Mouse (Mus musculus): ENCODE results near the gene Dlg1.
A peak's percentile ranks its signal among the peaks of the same experiment; 100 is the strongest.
"Not testable (repeated sequence)": the region's sequence is repeated elsewhere in the genome, so short reads cannot be mapped to it uniquely, and the experiment has no call there.

Dlg1 gene

DNA sequence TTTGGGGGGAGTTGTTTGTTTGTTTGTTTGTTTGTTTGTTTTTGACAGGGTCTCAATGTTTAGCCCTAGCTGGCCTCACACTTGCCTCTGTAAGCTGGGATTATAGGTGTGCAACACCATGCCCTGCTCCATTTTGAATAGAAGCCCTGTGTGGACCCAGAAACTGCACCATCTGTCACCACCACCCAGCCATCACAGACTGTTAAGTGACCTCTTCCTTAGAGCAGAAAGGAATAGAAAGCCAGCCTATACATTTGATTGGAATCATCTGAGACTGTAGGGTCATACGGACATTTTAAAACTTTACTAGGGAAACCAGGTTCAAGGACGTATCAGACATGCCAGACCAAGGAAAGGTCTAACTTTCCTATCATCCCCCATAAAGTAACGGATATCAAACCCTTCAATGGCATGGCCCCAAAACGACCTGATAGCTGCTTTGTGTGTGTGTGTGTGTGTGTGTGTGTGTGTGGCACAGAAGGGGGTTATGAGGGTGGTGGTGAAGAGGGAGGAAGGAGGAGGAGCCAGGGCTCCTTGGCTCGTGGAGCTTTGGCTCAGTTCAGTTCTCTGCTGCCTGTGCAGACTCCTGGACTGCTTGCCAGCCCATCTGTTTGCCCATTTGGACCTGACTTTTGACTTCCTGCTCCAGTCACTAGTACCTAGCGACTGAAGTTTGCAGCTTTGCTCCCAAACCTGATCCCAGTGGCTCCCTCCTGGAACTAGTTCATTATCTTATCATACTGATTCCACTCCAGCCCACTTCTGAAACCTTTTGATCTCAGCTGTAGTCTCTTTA is 4.5 kb upstream of the Dlg1 start:
- DNase-seq, result peak; percentile 24

DNA sequence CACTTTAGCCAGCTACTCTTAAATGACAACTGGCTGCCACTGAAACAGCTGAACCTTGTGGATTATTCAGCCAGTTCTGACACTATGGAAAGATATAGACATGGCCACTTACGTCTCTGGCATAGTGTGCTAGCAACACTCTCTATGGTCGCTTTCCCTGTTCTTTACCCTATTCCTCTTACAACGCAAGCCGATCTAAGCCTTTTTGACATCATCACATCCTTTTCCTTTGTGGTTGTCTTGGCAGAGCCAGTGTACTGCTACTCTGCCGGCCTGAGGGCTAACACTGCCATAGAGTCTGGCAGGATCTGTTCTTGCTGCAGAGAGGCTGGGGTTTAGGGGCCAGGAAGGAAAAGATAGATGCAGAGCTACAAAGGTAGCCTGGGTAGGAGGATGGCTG is 3.8 kb upstream of the Dlg1 start:
- no peak for DNase-seq

DNA sequence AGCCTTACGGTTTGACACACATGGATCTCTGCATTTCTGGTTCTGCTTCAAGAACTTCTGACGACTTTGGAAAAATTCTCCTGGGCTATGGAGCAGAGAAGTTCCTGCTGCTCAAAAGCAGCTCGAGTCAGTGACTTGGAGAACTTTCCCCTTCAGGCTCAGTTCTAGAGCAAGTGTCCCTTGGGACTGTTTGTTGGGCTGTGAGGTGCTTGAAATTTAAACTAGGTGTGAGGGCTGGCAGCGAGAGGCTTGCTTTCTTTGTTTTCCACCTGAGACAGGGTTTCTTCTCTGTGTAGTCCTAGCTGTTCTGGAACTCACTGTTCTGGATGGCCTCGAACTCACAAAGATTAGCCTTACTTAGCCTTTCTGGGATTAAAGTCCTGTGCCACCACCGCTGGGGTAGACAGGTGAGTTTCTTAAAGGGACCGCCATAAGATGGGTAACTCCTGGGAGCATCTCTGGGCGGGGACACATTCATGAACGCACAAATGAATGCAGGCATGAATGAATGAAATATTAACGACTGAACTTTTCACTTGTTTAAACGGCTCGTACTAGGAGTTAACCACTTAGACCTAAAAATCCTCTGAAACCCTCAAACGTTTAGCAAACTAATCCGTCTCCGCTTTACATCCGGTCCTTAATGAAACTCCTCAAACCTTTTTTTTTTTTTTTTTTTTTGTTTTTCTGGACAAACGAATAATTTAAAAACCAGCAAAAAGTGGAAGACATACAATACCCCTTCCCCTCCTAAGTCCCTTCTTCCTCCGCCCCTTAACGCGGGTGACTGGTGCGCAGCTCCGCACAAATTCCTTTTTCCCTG is 476 bp upstream of the Dlg1 start:
- no peak for DNase-seq

DNA sequence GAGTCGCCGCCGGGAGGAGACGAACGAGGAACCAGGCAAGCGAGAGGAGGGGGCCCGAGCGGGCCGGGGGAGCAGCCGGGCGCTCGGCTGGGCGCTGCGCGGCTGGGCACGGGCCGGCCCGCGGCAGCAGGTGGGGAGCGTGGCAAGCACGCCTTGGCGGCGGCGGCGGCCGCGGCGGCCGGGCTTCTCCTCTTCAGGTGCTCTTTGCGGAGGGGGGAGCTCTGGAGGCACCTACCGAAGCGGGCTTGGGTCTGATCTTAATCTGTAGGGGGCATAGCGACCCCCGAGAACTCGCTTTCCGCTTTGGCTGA is 999 bp downstream of the Dlg1 start:
- no peak for DNase-seq

DNA sequence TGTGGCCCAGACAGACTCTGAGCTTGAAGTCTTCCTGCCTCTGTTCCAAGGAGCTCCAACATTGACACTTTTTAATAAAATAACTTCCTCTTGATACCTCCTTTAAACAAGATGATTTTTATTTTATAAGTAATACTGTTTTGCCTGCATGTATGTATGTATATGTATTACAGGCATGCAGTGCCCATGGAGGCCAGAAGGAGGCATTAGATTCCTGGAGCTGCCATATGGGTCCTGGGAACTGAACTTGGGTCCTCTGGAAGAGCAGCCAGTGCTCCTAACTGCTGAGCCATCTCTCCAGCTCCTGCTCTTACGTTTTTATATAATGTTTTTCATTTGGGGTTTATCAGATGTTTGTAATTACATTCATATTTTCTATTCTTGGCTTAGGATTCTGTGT is 9.0 kb downstream of the Dlg1 start:
- DNase-seq, result no peak

DNA sequence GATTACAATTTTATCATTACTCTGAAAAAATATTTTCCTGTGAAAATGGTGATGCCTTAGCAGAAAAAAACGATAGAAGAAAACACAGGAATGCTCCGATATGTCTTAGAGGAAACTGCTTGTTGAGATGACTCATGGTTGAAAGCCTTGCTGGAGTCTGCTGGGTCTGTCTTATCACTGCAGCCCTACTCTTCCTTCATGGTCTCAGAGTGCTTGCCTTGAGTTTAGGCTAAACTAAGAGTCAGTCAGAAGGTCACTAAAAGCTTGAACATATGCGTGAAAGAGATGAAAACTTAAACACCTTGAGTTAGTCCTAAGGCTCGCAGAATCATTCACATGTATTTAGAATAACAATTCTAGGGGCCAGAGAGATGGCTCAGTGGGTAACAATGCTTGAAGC is 14.2 kb downstream of the Dlg1 start:
- DNase-seq, result no peak

DNA sequence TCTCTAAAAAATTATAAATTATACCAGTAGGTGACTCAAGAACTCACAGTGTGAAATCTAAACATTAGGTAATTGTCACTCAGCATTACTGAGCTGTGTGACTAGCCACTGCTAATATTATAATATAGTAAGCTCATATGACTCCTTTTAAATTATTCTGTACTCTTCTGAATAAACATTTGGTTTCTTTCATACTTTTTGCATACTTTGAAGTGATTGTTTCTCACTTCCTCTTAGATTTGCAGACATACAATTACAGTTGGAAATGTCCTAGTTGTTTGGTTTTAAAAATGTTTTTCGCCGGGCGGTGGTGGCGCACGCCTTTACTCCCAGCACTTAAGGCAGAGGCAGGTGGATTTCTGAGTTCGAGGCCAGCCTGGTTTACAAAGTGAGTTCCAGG is 19.0 kb downstream of the Dlg1 start:
- no peak for DNase-seq

DNA sequence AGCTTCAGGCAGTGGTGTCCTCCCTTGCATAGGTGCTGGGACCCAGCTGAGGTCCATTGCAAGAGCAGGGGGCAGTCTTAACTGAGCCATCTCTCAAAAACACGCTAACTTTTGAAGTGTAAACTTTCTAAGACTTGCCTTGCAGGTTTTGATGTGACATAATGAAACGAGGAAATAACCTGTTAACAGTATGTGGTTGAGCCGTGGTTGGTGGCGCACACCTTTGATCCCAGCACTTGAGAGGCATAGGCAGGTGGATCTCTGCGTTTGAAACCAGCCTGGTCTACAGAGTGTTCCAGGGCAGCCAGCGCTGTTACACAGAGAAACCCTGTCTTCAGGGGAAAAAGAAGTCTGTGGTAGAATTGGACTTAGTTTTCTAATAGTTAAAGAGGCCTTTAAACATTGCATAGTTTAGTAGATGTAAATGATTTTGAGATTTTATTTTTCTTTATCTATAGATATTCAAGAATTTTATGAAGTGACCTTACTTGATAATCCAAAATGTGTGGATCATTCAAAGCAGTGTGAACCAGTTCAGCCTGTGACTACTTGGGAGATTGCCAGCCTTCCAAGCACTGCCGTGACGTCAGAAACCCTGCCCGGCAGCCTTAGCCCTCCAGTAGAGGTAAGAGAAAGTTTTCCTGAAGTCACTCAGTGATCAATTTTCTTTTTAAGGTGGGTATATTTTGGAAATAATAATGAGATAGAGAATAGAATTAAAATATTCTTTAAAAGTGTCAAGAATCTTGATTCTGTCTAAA is 20.6 kb downstream of the Dlg1 start:
- peak; percentile 53 for DNase-seq

DNA sequence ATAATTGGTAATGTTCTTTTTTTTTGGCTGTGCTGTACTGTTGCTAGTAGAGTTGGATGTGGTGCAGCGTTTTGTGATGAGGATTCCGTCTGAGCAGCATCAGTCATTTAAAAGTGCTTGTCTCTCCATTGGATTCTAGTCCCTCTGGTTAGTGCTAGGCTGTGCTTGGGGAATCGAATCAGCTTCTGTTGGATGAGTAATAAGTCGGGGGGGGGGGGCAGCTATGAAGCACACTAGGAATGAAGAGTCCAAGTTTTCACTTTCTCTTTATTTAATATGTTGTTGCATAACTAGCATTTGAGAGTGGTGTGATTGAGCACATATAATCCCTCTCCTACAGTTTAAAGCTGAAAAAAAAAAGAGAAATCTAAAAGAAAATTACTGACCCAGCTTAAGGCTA is 21.5 kb downstream of the Dlg1 start:
- no peak for DNase-seq

DNA sequence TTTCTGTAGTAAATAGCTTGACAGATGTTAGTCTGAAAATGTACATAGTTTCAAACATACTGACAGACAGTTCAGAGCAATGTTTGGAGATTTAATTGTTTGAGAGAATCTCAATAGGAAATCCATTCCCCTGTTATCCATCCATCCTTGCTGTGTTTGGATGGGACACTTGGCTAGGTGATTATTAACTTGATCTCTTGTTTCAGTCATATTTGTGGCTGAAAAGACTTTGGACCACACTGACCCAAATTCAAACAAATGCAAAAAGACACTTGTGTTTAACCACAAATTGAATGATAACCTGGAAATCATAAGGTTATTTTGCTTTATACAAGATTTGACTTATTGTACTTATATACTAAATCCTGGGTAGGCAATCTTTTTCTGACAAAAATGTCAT is 24.5 kb downstream of the Dlg1 start:
- no peak for DNase-seq

DNA sequence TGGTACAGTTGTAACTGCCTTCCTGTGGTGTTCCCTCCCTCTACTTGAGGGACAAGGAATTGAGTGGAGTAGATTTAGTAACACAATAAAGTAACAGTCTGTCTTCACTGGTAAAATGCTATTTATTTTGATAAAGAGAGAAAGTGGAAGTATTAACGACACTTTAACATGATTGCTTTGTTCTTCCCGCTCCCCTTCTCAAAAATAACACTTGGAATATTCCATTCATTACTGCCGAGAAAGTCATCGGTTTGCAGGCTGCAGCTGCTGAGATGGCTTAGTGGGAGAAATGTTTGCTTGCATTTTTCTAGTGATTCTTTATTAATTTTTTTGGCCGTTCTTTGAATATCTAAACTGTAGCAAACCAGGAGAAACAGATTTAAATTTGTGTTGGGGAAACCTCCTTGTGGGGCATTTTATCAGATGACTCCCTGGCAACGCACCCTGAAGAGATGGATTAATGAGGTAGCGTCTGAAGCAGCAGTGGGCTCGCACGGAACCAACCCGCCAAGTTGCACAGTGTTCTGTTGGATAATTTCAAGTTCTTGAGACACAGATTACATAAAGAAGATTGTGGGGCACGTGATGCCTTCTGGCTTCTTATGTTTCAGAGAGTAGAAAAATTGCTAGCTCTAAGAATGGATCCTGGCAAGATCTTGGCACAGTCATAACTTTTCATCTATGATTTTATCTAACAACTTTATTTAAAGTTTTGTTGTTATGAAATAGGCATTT is 32.2 kb downstream of the Dlg1 start:
- DNase-seq, result no peak

DNA sequence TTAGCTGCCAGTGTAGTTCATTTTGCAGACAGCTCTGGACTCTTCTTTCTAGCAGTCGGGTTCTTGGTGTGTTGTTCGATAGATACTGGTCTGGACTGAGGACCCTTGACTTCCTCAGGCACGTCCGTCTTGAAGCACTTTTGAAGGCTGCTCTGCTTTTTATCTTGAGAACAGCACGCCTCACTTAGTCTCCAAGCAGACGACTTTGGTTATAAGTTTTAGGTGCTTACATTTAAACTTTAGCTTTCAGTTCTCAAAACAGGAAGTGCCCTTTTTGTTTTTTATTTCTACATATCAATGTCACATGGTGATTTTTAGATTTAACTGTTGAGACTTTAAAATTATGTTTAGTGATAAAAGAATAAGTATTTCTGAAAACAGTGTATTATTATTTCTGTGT is 33.1 kb downstream of the Dlg1 start:
- no peak for DNase-seq

DNA sequence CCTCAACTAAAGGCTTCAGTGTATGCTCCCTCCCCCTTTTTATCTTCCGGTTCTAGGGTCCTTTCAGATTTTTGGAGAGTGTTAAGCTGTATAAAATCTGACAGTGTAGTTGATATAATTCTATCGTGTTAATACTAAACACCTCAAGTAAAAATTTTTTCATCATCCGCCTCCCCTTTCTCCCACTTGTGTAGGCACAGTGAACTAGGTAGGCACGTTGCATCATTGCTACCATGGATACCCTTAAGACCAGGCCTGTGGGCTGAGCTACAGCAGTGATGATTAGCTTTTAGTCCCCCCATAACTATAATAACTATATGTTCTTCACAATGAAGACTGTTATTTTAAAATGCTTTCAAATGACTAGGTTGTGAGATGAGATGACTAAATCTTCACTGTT is 34.1 kb downstream of the Dlg1 start:
- DNase-seq, result no peak

DNA sequence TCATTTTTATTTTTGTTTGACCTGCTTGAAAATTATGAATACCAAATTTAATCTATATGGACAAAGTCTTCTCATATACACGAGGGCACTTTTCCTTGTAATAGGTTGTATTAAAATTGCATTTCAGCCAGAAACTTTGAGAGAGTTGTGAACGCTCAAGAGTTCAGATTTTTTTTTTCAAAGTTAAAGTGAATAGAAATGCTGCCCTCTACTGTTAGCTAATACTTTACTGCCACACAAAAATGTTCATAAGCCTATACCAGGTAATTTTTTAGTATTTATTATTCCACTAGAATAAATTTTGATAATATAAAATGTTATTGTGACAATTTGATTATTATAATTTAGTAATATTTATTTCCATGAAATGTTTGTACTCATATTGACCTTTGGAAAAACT is 42.0 kb downstream of the Dlg1 start:
- no peak for DNase-seq

DNA sequence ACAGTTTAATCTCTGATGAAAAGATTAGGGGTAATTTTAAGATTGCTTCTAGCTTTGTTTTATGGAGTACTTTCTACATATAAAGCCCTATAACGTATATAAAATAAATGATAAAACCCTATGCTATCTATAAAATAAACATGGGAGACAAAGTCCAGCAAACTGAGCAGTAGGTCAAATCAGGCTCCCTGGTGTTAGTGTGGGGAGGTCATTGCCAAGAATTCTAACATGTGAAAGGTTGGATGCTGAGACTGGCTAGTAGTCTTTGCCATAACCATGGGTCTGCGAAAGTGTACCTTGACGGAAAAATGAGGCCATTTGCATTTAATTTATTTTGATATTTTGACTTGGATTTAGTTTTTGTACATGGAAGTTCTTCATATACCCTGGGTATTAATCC is 42.7 kb downstream of the Dlg1 start:
- DNase-seq, result no peak

DNA sequence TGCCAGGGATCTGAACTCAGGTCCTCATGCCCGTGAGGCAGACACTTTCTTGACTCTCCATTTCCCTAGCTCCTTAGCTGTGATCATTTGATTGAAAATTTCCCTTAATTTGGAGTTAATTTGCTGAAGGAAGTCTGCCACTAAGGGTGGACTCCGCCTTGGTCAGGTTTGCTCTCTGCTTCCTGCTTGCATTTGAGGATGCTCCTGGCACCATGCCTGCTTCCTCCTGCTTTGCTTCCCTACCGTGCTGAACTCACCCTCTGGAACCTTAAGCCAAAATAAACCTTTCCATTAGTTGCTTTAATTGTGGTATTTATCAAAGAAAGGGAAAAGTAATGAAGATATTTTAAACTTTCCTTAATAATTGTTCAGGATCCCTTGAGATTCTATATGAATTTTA is 44.1 kb downstream of the Dlg1 start:
- DNase-seq, result no peak

DNA sequence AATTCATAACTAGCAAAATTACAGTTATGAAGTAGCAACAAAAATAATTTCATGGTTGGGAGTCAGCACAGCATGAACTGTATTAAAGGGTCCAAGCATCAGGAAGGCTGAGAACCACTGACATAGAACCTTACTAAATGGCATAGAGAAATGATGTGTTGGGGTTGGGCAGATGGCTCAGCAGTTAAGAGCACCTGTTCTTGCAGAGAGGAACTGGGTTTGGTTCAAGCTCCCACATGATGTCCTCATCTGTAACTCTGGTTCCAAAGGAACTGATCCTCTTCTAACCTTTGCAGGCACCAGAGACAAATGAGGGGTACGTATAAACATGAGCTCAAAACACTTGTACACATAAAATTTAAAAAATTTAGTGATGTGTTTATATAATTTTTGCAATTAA is 59.7 kb downstream of the Dlg1 start:
- DNase-seq, result no peak

DNA sequence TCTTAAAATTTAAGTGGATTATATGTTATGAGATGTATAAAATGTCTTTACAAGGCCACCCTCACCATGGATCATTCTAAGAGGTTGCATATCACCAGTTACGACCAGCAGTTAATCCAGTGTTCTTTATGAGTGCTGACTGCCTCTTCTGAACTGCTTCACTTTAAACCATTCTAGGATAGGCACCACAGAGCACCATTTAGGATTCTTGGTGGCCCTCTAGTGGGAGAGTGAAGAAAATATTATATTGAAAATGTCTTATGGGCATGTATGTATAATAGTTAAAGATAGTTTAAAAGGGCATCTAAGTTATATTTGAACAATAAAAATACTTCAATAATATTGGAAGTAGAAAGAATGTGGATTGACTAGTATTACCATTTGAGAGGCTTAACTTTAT is 60.9 kb downstream of the Dlg1 start:
- no peak for DNase-seq

DNA sequence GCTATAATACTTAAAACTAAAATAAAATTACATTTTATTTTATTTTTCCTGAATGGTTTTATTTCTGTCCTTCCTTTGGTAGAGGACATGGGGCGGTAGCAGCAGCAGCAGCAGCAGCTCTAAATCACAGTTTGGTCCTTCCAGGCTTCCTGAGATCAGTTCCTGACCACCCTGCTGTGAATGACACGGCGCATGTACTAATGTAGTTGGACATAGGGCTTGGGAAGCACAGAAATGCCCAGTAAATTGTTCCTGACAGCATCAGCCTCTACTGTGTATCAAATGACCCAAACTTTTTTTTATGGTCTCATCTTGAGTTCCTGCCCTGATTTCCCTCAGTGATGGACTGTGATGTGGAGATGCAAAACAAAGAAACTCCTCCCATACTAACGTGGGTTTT is 61.6 kb downstream of the Dlg1 start:
- no peak for DNase-seq

DNA sequence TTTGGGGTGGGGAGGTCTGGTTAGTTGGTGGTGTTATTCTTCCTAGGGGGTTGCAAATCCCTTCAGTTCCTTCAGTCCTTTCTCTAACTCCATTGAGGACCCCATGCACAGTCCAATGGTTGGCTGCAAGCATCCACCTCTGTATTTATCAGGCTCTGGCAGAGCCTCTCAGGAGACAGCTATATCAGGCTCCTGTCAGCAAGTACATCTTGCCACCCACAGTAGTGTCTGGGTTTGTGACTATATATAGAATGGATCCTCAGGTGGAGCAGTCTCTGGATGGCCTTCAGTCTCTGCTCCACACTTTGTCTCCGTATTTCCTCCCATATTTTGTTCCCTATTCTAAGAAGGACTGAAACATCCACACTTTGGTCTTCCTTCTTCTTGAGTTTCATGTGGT is 67.7 kb downstream of the Dlg1 start:
- not testable (repeated sequence) for DNase-seq

DNA sequence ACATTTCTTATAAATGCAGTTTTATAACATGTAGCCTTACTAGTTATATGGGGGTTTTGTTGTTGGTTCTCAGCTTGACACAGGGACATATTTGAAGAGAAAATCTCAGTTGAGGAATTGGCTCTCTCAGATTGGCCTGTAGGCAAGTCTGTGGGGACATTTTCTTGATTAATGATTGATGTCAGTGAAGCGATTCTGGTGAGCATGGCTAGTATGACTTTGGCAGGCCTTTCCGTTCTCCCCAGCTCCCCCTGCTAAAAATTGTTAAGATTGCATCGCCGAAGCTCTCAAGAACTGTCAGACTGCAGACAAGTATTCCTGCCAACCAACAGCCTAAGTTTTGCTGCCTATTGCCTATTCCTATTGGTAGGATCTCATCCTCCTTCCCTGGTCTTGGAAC is 73.8 kb downstream of the Dlg1 start:
- DNase-seq, result no peak

DNA sequence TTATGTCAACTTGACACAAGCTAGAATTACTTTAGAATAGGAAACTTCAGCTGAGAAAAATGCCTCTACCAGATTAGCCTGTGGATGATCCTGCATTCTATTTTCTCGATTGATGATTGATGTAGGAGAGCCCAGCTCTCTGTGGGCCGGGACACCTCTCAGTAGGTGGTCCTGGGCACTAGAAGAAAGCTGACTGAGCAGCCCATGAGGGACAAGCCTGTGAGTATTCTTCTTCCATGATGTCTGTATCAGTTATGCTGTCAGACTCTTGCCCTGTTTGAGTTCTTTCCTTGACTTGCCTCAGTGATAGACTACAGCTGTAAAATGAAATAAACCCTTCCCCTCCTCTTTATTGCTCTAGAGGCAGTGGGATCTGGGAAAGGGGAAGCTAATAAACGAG is 74.5 kb downstream of the Dlg1 start:
- DNase-seq, result no peak

DNA sequence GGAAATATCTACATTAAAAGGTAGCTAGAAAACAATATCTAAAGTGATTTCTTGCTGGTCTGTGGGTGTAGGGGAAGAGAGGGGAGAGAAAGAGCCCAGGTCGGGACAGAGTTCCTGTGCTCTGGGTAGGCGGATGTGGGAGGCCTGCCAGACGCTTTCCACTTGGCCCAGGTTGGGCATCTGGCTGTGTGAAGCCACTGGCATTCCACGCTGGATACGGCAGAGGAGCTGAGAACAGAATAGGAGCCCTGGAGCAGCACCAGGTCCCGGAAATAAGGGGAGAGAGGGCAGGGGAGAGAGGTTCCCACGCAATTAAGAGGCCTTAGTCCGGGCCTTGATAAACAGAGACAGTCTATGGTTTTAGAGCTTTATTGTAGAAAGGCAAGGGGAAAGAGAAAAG is 77.0 kb downstream of the Dlg1 start:
- DNase-seq, result peak; percentile 57

Measured in kidney, adult 18-20 months (tissue).